Comparison of ENCODE assay signal across 8 mouse cellular contexts in the genomic region with DNA sequence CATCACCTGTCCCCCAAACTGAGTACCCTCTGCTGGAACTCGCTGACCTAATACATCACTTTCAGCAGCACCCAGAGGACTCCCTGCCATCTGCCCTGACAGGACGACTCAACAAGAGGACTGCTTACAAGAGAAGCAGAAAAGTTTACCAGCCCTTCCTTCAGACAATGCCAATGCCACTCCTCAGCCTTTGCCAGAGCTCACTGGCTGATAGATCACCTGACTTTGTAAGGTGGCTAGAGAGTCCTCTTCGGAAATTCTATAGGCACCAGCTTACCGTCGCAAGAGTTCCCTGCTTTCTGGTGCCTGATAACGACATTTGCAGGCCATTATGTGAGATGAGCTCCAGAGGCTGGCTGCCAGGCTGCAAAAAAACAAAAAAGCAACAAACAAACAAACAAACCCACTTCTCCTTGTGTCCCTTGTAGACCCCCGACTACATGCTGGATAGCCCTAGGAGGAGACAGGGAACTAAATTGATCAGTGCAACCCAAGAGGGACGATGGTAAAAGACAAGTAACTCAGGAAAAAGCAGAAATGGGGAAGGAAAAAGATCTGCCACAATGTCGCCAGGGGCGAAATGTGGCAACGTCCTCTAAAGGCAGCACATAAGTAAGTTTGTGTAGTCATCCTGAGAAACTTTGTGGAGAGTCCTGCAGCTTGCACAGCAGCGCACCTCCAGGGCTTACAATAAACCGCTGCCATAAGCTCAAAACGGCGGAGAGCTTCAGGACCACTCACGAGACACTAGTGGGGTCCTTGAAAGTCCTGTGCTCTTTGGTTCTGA. TPM values are rescaled to one million over a fixed set of nuclear protein-coding genes. Genes with fewer than 3 reads are reported as not detected.
DNase-seq lines count a peak whose midpoint lies in the region; ATAC-seq and TF ChIP-seq lines count a peak whose summit lies in the region.

No protein-coding gene starts in this region.

- DNase-seq in heart, adult 11 months, result no peak
- peak; percentile 76 for DNase-seq in MEL (ENCODE audit: low read depth, low spot score)
- no peak for DNase-seq in midbrain, embryonic 11.5 days (ENCODE audit: low spot score, missing footprints)
- DNase-seq in cerebellum, adult 9-11 months, result no peak
- DNase-seq in gastrocnemius, postnatal 14 days, result no peak
- DNase-seq in embryo, embryonic 9.5 days (ENCODE audit: extremely low spot score), result no peak

- peak overlapping the region; percentile 74 to 91 for H3K27ac ChIP-seq in heart, embryonic 14.5 days (replicated peaks in 1 of 2; ENCODE audit: control insufficient read depth in 1 of 2, insufficient read depth in 1 of 2, low read depth in 2 of 2, low read length in 2 of 2)
- peak overlapping the region; percentile 79 for H3K27ac ChIP-seq in MEL (ENCODE audit: control insufficient read depth, low read depth, low read length)
- H3K27ac ChIP-seq in hindbrain, embryonic 12.5 days, result 0 out of 2 replicates have a peak overlapping the region, but pooled peaks have one; percentile 52
- H3K27ac ChIP-seq in midbrain, embryonic 11.5 days (ENCODE audit: low read depth, low read length), result no peak overlapping the region

- H3K36me3 ChIP-seq in heart, embryonic 14.5 days (ENCODE audit: control insufficient read depth, insufficient read depth, low read length), result peaks cover 37% of the 10 kb centered on the region
- peaks cover 0 to 7% of the 10 kb centered on the region in 2 experiments; a peak in 3 of 4 replicates for H3K36me3 ChIP-seq in MEL (ENCODE audit: control insufficient read depth in 1 of 2, insufficient read depth in 2 of 2, low read length in 2 of 2)
- peaks cover 28% of the 10 kb centered on the region for H3K36me3 ChIP-seq in hindbrain, embryonic 12.5 days
- peaks cover 2% of the 10 kb centered on the region; the same call in 1 of the 2 replicates for H3K36me3 ChIP-seq in midbrain, embryonic 11.5 days (ENCODE audit: control insufficient read depth, insufficient read depth, low read length)

- TF ChIP-seq CTCF in MEL (IDR thresholded peaks at IDR 0.05 in 2 of 3, conservative IDR thresholded peaks at IDR 0.05 in 1 of 3; ENCODE audit: control insufficient read depth in 1 of 3, insufficient read depth in 1 of 3, low read depth in 2 of 3, low read length in 3 of 3, poor library complexity in 1 of 3, severe bottlenecking in 1 of 3), result no peak; a peak in 1 of 6 replicates

- TF ChIP-seq EP300 in MEL (IDR thresholded peaks at IDR 0.05; ENCODE audit: low read depth in 1 of 2, low read length in 2 of 2), result 0 out of 4 replicates have a peak, but pooled peaks of 1 of the 2 experiments have one; percentile 22

- ATAC-seq in heart, embryonic 14.5 days (ENCODE audit: insufficient number of reproducible peaks, insufficient read depth, low FRiP score, low read depth), result peak; percentile 11; the same call in 1 of the 2 replicates
- no peak; the same call in 1 of the 2 replicates for ATAC-seq in hindbrain, embryonic 12.5 days (ENCODE audit: low FRiP score)
- no peak; the same call in 1 of the 2 replicates for ATAC-seq in midbrain, embryonic 11.5 days (ENCODE audit: low FRiP score)

- TF ChIP-seq RAD21 in MEL (IDR thresholded peaks at IDR 0.05; ENCODE audit: low read depth, low read length), result no peak

- peak overlapping the region; percentile 83 to 86 for H3K4me3 ChIP-seq in heart, embryonic 14.5 days (ENCODE audit: control insufficient read depth in 1 of 2, insufficient read depth in 1 of 2, low read depth in 1 of 2, low read length in 2 of 2)
- H3K4me3 ChIP-seq in MEL (ENCODE audit: control insufficient read depth in 1 of 2, insufficient read depth in 1 of 2, low read depth in 2 of 2, low read length in 2 of 2), result peak overlapping the region; percentile 69 to 83
- H3K4me3 ChIP-seq in hindbrain, embryonic 12.5 days, result peak overlapping the region; percentile 69
- H3K4me3 ChIP-seq in midbrain, embryonic 11.5 days (ENCODE audit: low read depth, low read length), result peak overlapping the region; percentile 84

- H3K4me1 ChIP-seq in heart, embryonic 14.5 days (ENCODE audit: control insufficient read depth in 2 of 2, insufficient read depth in 2 of 2, low read length in 2 of 2), result peaks cover 6 to 12% of the 10 kb centered on the region in 2 experiments
- H3K4me1 ChIP-seq in MEL (ENCODE audit: control insufficient read depth in 1 of 2, insufficient read depth in 2 of 2, low read length in 2 of 2), result peaks cover 4% of the 10 kb centered on the region in 2 experiments
- H3K4me1 ChIP-seq in hindbrain, embryonic 12.5 days, result peaks cover 14% of the 10 kb centered on the region
- peaks cover 4% of the 10 kb centered on the region; the same call in 1 of the 2 replicates for H3K4me1 ChIP-seq in midbrain, embryonic 11.5 days (ENCODE audit: control insufficient read depth, insufficient read depth, low read length)

- peak in 1 of 2 experiments; percentile 46; a peak in 1 of 4 replicates for TF ChIP-seq POLR2A in MEL (IDR thresholded peaks at IDR 0.05; ENCODE audit: control insufficient read depth in 1 of 2, insufficient read depth in 1 of 2, low read depth in 1 of 2, low read length in 2 of 2, poor library complexity in 1 of 2)

- peaks cover 9% of the 10 kb centered on the region; the same call in 1 of the 2 replicates for H3K79me2 ChIP-seq in MEL (ENCODE audit: control insufficient read depth, insufficient read depth, low read length, poor library complexity)

- H3K9ac ChIP-seq in heart, embryonic 14.5 days (ENCODE audit: low read length), result peak overlapping the region; percentile 87
- H3K9ac ChIP-seq in MEL (ENCODE audit: control insufficient read depth, low read depth, low read length, poor library complexity, severe bottlenecking), result peak overlapping the region; percentile 74
- H3K9ac ChIP-seq in hindbrain, embryonic 12.5 days, result peak overlapping the region; percentile 83
- peak overlapping the region; percentile 75 for H3K9ac ChIP-seq in midbrain, embryonic 11.5 days (ENCODE audit: low read length)

- peak overlapping the region; percentile 95 for H3K4me2 ChIP-seq in heart, embryonic 14.5 days (ENCODE audit: low read length)
- peak overlapping the region; percentile 86 for H3K4me2 ChIP-seq in hindbrain, embryonic 12.5 days (replicated peaks)
- peak overlapping the region; percentile 86 for H3K4me2 ChIP-seq in midbrain, embryonic 11.5 days

- WGBS in heart, embryonic 14.5 days, result 25% methylated on average over 16 of the region's 16 CpGs
- 33% methylated on average over 16 of the region's 16 CpGs for WGBS in hindbrain, embryonic 12.5 days
- WGBS in midbrain, embryonic 11.5 days, result 35% methylated on average over 16 of the region's 16 CpGs

- H3K27me3 ChIP-seq in heart, embryonic 14.5 days (ENCODE audit: control insufficient read depth, insufficient read depth, low read length), result no peaks in the 10 kb centered on the region
- H3K27me3 ChIP-seq in MEL (ENCODE audit: control insufficient read depth in 1 of 2, insufficient read depth in 2 of 2, low read length in 2 of 2), result no peaks in the 10 kb centered on the region
- H3K27me3 ChIP-seq in hindbrain, embryonic 12.5 days, result no peaks in the 10 kb centered on the region
- H3K27me3 ChIP-seq in midbrain, embryonic 11.5 days (ENCODE audit: control insufficient read depth, insufficient read depth, low read length), result no peaks in the 10 kb centered on the region

- intact Hi-C loops in gastrocnemius, postnatal 14 days (cut with DNase I; ENCODE audit: low total_unique reads), result no loop called here

- no peaks in the 10 kb centered on the region for H3K9me3 ChIP-seq in heart, embryonic 14.5 days (ENCODE audit: control insufficient read depth, low read length)
- no peaks in the 10 kb centered on the region for H3K9me3 ChIP-seq in MEL (replicated peaks; ENCODE audit: insufficient read depth, low read length)
- no peaks in the 10 kb centered on the region for H3K9me3 ChIP-seq in hindbrain, embryonic 12.5 days (replicated peaks)
- no peaks in the 10 kb centered on the region for H3K9me3 ChIP-seq in midbrain, embryonic 11.5 days (ENCODE audit: control insufficient read depth, low read length)

RNA-seq across cellular contexts. Expression of a gene that starts 0.9 kb away (rescaled TPM):
- 131 and 133 TPM in 2 replicates for polyA plus RNA-seq in heart, embryonic 14.5 days (2014; fragmentation: Nextera tagmentation; extraction: Ambion mirVana)
- 75.0 and 75.5 TPM in 2 replicates for total RNA-seq in MEL (2012; rRNA removed)
- polyA plus RNA-seq in MEL (2012; ENCODE audit: insufficient read depth in 1 of 2, insufficient read length in 2 of 2, low read depth in 1 of 2, low replicate concordance in 2 of 2, missing spikeins in 1 of 2), result 10 to 100 TPM in 1 of 2 experiments, not detected in 1; 68.5 TPM
- polyA plus RNA-seq in hindbrain, embryonic 12.5 days (2016; fragmentation: Nextera tagmentation; extraction: Ambion mirVana), result 76.1 and 84.6 TPM in 2 replicates
- polyA plus RNA-seq in midbrain, embryonic 11.5 days (2014; fragmentation: Nextera tagmentation; extraction: Ambion mirVana), result 88.7 and 93.3 TPM in 2 replicates
- total RNA-seq in gastrocnemius, postnatal 14 days (2021), result 10 to 100 TPM; 36.6 to 44.3 TPM

RNA-seq across cellular contexts. Expression of a gene that starts 6.7 kb away (rescaled TPM):
- polyA plus RNA-seq in heart, embryonic 14.5 days (2014; fragmentation: Nextera tagmentation; extraction: Ambion mirVana), result 20.0 and 22.1 TPM in 2 replicates
- total RNA-seq in MEL (2012; rRNA removed), result 29.7 and 35.5 TPM in 2 replicates
- 10 to 100 TPM in 1 of 2 experiments, not detected in 1; 59.8 TPM for polyA plus RNA-seq in MEL (2012; ENCODE audit: insufficient read depth in 1 of 2, insufficient read length in 2 of 2, low read depth in 1 of 2, low replicate concordance in 2 of 2, missing spikeins in 1 of 2)
- 29.6 and 31.9 TPM in 2 replicates for polyA plus RNA-seq in hindbrain, embryonic 12.5 days (2016; fragmentation: Nextera tagmentation; extraction: Ambion mirVana)
- polyA plus RNA-seq in midbrain, embryonic 11.5 days (2014; fragmentation: Nextera tagmentation; extraction: Ambion mirVana), result 41.7 and 42.0 TPM in 2 replicates
- total RNA-seq in gastrocnemius, postnatal 14 days (2021), result 1 to 10 TPM; 4.1 to 4.6 TPM

RNA-seq across cellular contexts. Expression of a gene that starts 9.4 kb away (rescaled TPM):
- 133 and 136 TPM in 2 replicates for polyA plus RNA-seq in heart, embryonic 14.5 days (2014; fragmentation: Nextera tagmentation; extraction: Ambion mirVana)
- total RNA-seq in MEL (2012; rRNA removed), result 249 and 295 TPM in 2 replicates
- polyA plus RNA-seq in MEL (2012; ENCODE audit: insufficient read depth in 1 of 2, insufficient read length in 2 of 2, low read depth in 1 of 2, low replicate concordance in 2 of 2, missing spikeins in 1 of 2), result 100 to 1,000 TPM in 1 of 2 experiments, not detected in 1; 215 TPM
- polyA plus RNA-seq in hindbrain, embryonic 12.5 days (2016; fragmentation: Nextera tagmentation; extraction: Ambion mirVana), result 107 and 112 TPM in 2 replicates
- 92.9 and 96.6 TPM in 2 replicates for polyA plus RNA-seq in midbrain, embryonic 11.5 days (2014; fragmentation: Nextera tagmentation; extraction: Ambion mirVana)
- total RNA-seq in gastrocnemius, postnatal 14 days (2021), result 10 to 100 TPM; 17.1 to 20.2 TPM

RNA-seq across cellular contexts. Expression of a gene that starts 18.4 kb away (rescaled TPM):
- 0.23 and 0.39 TPM in 2 replicates for polyA plus RNA-seq in heart, embryonic 14.5 days (2014; fragmentation: Nextera tagmentation; extraction: Ambion mirVana)
- 0.08 TPM in 1 of 2 replicates, not detected in the other for total RNA-seq in MEL (2012; rRNA removed)
- under 1 TPM in 1 of 2 experiments, not detected in 1; 0.07 TPM for polyA plus RNA-seq in MEL (2012; ENCODE audit: insufficient read depth in 1 of 2, insufficient read length in 2 of 2, low read depth in 1 of 2, low replicate concordance in 2 of 2, missing spikeins in 1 of 2)
- 0.27 and 0.28 TPM in 2 replicates for polyA plus RNA-seq in hindbrain, embryonic 12.5 days (2016; fragmentation: Nextera tagmentation; extraction: Ambion mirVana)
- polyA plus RNA-seq in midbrain, embryonic 11.5 days (2014; fragmentation: Nextera tagmentation; extraction: Ambion mirVana), result not detected in 2 replicates
- under 1 TPM; 0.27 to 0.62 TPM for total RNA-seq in gastrocnemius, postnatal 14 days (2021)

RNA-seq across cellular contexts. Expression of a gene that starts 26.7 kb away (rescaled TPM):
- polyA plus RNA-seq in heart, embryonic 14.5 days (2014; fragmentation: Nextera tagmentation; extraction: Ambion mirVana), result 556 and 557 TPM in 2 replicates
- total RNA-seq in MEL (2012; rRNA removed), result 541 and 555 TPM in 2 replicates
- polyA plus RNA-seq in MEL (2012; ENCODE audit: insufficient read depth in 1 of 2, insufficient read length in 2 of 2, low read depth in 1 of 2, low replicate concordance in 2 of 2, missing spikeins in 1 of 2), result 100 to 1,000 TPM in 1 of 2 experiments, not detected in 1; 617 TPM
- polyA plus RNA-seq in hindbrain, embryonic 12.5 days (2016; fragmentation: Nextera tagmentation; extraction: Ambion mirVana), result 590 and 625 TPM in 2 replicates
- polyA plus RNA-seq in midbrain, embryonic 11.5 days (2014; fragmentation: Nextera tagmentation; extraction: Ambion mirVana), result 574 and 583 TPM in 2 replicates
- total RNA-seq in gastrocnemius, postnatal 14 days (2021), result 100 to 1,000 TPM; 195 to 207 TPM
